Mouse (Mus musculus): ENCODE results near the gene Clasp2. TPM values are rescaled to one million over a fixed set of nuclear protein-coding genes. Genes with fewer than 3 reads are reported as not detected.
"Not testable (repeated sequence)": the region's sequence is repeated elsewhere in the genome, so short reads cannot be mapped to it uniquely, and the experiment has no call there.

Gene Clasp2
- polyA plus RNA-seq, 1 experiment, result 12.0 TPM

DNA sequence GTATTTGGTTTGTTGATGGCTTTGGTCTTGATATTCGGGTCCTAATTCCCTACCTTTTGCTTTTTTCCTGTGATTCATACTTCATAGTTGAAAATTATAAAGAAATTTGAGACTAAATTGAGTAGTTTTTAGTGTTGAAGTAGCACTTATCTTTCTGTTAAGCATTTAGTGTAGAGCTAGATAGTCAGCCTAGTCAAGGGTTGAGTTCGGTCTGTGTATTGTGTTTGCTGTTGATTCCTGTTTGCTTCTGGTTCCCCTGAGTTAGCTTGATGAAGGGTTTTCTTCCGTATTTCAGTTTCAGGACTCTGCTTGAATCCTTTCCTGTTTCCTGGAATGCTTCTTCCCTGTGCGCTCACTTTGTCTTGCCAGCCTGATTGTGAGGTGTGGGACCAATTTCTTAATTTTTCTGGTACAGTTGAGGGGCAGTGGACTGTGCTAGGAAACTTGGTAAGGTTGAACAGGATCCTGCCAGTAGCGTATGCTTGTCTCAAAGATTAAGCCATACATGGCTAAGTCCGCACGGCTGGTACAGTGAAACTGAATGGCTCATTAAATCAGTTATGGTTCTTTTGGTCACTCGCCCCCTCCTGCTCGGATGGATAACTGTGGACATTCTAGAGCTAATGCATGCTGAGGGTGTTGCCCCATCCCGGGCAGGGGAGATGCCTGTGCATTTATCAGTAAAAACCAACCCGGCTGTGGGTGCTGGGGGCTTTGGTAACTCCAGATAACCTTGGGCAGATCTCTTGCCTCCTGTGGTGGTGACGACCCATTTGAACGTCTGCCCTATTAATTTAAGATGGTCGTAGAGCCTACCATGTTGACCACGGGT lies 14.8 kb downstream of the Clasp2 start:
- no peak for DNase-seq (ENCODE audit: low spot score)

GRCm38 (mm10) chr9:113758472-113758871 lies 17.2 kb downstream of the Clasp2 start:
- DNase-seq (ENCODE audit: low spot score), result no peak

GRCm38 (mm10) chr9:113759684-113760083 lies 18.4 kb downstream of the Clasp2 start:
- DNase-seq (ENCODE audit: low spot score), result no peak

DNA sequence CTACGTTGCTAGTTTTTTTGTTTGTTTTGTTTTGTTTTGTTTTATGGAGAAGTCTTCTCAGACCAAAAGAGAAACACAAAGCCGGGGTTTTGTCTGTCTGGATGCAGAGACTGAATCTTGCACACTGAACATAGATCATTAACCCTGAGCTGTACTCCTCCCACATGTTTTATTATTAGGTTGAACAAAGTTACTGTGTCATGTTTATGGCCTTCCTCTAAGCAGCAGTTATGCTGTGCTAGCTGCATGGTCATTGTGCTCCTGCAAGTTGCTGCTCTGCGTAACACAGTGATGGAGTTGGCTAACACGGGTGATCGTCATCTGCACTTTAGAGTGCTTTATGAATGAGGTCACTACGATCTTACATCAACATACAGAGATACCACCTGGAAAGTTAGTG lies 21.1 kb downstream of the Clasp2 start:
- no peak for DNase-seq (ENCODE audit: low spot score)

DNA sequence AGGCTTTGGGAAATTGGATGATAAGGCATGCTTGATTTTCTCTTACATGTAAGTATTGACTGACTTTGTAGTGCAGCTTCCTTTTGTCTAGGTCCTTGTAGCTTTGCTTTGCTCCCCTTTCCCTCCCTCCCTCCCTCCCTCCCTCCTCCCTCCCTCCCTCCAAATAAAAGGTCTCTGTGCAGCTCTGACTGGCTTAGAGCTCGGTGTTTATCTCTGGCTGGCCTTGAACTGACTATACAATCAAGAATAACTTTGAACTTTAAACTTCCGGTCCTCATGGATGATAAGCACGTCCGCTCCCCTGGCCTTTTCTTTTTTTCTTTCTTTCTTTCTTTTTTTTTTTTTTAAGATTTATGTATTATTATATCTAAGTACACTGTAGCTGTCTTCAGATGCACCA lies 21.9 kb downstream of the Clasp2 start:
- DNase-seq (ENCODE audit: low spot score), result no peak

DNA sequence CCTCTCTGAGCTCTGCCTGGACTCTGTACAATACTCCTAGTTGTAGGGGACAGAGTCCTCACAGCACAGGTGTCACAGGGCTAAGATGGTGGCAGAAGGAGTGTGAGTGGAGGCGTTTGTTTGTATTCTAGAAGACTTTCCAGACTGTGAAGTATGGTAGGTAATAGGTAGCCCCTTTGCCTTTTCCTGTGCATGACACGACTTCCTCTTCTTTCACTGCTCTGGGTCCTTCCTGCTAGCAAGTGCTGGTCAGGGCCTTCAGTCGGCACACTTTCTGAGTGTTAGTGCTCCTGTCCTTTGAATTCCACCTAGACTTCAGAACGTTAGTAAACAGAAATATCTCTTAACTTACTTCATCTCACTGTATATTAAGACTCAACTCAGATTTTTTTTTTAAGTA lies 29.4 kb downstream of the Clasp2 start:
- no peak for DNase-seq (ENCODE audit: low spot score)

GRCm38 (mm10) chr9:113780863-113781262 lies 39.6 kb downstream of the Clasp2 start:
- DNase-seq (ENCODE audit: low spot score), result no peak

- DNase-seq (ENCODE audit: low spot score), result no peak
These were observed 41.2 kb downstream of the Clasp2 start for GRCm38 (mm10) chr9:113782362-113783005.

GRCm38 (mm10) chr9:113783674-113784073 lies 42.4 kb downstream of the Clasp2 start:
- no peak for DNase-seq (ENCODE audit: low spot score)

- not testable (repeated sequence) for DNase-seq (ENCODE audit: low spot score)
These were observed 48.0 kb downstream of the Clasp2 start for GRCm38 (mm10) chr9:113789283-113789682.

DNA sequence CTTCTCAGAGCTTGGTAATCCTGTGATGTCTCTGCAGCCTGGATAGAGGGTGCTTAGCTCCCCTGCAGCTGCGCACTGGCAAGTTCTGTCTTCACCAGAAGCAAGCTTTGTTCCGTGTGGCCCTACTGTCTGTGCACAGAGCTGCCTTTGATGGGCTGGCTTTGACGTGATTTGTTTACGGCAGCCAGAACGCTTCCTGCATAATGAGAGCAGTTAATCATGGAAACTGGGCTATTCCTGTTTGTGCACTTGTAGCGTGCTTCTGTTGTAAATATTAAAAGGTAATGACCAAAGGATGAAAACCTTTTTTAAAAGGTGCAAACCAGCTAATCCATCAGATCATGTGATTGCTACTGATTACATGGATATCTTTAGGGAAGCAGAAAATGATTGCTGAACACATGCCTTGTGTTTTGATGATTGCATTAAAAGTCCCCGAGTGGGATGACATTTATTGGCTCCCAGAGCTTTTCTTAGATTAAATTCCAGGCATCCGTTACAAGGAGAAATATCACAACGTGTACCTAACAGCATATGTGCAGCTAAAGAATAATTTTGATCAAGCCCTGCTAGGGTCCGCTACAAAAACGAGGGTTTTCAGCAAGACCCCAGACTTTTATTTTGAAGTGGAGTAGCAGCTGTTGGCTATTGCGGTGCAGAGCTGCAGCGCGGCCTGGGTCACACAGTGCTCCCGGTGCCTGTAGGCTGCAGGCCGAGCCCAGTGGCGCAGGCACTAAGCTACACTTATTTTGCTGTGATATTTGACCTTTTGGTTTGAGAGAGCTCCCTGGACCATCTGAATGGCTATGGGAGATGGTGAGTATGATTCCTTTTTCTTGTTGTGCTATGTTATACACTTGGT lies 51.6 kb downstream of the Clasp2 start:
- no peak for DNase-seq (ENCODE audit: low spot score)

- DNase-seq (ENCODE audit: low spot score), result no peak
These were observed 52.2 kb downstream of the Clasp2 start for GRCm38 (mm10) chr9:113793513-113793905.

DNA sequence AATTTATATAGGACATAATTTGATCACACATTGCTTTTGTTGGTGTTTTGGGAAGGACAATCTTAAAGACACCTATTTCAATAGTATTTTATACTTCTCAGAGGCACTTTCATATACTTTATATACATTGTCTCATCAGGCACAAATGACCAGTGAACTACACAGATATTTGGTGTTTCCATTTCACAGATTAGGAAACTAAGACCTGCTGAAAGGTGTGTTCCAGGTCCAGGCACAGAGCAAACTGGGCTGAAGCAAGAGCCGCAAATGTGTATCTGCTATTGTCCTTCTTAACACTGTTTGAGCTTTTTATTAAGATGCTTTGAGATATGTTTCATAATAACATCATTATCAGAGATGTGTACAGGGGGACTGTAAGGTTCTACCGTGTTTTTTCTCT lies 52.7 kb downstream of the Clasp2 start:
- DNase-seq (ENCODE audit: low spot score), result no peak

- DNase-seq (ENCODE audit: low spot score), result no peak
These were observed 55.9 kb downstream of the Clasp2 start for GRCm38 (mm10) chr9:113797206-113797605.

- DNase-seq (ENCODE audit: low spot score), result no peak
These were observed 59.4 kb downstream of the Clasp2 start for GRCm38 (mm10) chr9:113800671-113801070.

DNA sequence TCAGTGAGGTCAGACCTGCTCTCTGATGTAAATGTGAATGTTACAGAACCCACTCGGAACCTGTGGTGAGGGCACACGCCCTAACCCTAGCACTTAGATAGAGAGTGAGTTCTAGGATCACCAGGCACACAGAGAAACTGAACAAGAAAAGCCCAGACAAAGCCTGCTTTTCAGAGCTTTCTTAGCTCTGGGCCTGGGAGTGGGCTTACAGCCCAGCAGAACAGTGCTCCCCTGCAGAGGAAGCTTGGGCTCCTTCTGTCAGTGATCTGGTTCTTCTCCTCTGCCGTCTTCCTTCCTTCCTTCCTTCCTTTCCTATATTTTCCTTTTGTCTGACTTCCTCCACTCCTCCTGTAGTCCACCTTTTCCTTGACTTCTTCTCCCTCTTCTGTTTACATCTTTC lies 61.5 kb downstream of the Clasp2 start:
- DNase-seq (ENCODE audit: low spot score), result no peak

DNA sequence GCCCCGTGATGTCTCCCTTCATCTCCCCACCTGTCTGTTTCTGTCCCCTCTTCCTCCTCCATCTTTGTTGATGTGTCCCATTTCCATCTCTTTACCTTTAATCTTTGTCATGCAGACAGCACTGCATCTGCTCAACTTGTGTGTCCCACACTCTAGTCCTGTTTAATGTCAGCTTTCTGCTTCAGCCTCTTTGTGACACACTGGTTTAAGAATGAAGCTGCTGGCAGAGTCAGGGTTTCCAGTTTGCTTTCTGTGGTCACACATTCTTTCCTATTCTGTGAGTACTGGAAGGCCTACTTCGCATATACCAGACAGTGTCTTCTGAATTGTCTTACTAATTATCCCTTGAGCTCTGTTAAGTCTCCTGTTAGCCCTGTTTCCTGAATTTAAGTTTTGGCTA lies 62.5 kb downstream of the Clasp2 start:
- DNase-seq (ENCODE audit: low spot score), result no peak

- no peak for DNase-seq (ENCODE audit: low spot score)
These were observed 64.1 kb downstream of the Clasp2 start for GRCm38 (mm10) chr9:113805359-113805758.

DNA sequence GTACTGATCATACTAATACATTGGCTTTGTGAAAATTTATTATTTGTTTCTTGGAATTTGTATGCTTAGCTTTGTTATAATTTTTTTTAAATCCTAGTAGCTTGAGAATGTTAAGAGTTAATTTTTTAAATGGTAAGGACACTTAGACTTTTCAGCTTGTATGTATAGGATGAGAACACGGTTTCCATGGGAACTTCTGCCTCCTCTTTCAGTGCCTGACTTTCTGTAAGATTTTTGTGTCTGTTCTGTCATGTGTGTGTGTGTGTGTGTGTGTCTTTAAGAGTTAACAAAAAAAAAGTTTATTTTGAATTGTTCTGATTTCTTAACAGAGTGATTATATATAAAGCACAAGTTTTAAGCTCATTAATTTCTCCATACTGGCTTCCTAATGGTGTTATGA lies 70.1 kb downstream of the Clasp2 start:
- DNase-seq (ENCODE audit: low spot score), result no peak

DNA sequence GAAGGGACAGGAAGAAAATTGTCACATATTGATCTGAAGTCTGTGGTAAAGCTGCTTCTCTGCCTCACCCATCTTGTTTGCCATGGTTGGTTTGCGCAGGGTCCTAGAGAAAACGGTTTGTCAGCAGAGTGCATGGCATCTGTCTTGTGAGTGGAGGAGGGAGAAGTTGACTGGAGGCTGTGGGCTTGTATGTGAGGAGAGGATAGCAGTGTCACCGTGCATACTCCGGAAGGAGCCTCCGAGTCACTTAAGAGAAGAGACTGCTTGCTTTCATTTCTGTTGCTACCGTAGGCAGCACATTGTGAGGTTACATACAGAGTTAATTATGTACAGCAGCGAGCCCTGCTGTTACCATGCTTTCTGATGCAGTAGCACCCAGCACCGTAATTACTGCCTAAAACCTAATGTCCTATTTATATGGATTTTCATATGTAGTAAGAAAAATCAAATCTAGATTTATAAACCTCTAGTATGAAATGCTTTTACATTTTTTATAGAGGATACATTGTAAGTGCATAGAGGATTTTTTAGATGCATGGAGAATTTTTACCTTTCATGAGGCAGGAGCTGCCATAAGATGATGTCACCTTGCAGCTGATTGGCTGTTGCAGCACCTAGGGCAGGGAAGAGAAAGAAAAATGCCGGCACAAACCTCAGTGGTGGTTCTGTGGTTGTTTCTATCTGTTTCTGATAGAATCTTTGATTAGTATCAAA lies 70.8 kb downstream of the Clasp2 start:
- DNase-seq (ENCODE audit: low spot score), result no peak

- no peak for DNase-seq (ENCODE audit: low spot score)
These were observed 71.4 kb downstream of the Clasp2 start for GRCm38 (mm10) chr9:113812671-113813001.

DNA sequence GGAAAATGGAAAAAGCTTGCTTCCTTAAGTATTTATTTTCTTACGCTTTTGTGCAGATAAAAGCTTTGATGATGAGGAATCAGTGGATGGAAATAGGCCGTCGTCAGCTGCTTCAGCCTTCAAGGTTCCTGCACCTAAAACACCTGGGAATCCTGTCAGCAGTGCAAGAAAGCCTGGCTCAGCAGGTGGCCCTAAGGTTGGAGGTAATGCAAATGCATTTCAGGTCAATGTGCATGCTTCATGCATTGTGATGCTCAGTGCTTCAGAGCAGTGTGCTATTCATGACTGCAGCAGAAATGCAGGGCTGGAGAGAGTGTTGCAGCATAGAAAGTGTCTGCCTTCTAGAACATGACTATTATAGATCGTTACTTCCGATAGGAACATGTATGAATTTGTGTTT lies 71.8 kb downstream of the Clasp2 start:
- no peak for DNase-seq (ENCODE audit: low spot score)
